Mouse (Mus musculus) ES-Bruce4 (cell line): ENCODE results near the gene Spata31d1d. TPM values are rescaled to one million over a fixed set of nuclear protein-coding genes. Genes with fewer than 3 reads are reported as not detected.

Experiments
- H3K27ac ChIP-seq: 2 replicates; pipeline ENCODE4 v1.5.1; 2012; ENCODE audit warnings: low read length, inconsistent platforms; ENCODE audit not compliant: insufficient read depth
- H3K27me3 ChIP-seq: 2 replicates; pipeline ENCODE4 v1.6.1; 2012; ENCODE audit warnings: mild to moderate bottlenecking, low read length, inconsistent platforms; ENCODE audit not compliant: control insufficient read depth, poor library complexity, insufficient read depth, severe bottlenecking
- H3K36me3 ChIP-seq: 2 replicates; pipeline ENCODE4 v1.6.1; 2012; ENCODE audit warnings: inconsistent platforms, mild to moderate bottlenecking, low read length, moderate library complexity; ENCODE audit not compliant: control insufficient read depth, poor library complexity, insufficient read depth, severe bottlenecking
- H3K4me1 ChIP-seq: one replicate; pipeline ENCODE4 v1.8.1; 2011; ENCODE audit warnings: low read length; ENCODE audit not compliant: control insufficient read depth, insufficient read depth
- H3K4me3 ChIP-seq: 2 replicates; pipeline ENCODE4 v1.5.1; 2011; ENCODE audit warnings: low read depth, mild to moderate bottlenecking, low read length
- H3K9ac ChIP-seq: 2 replicates; pipeline ENCODE4 v1.6.1; 2012; ENCODE audit warnings: low read depth, mild to moderate bottlenecking, inconsistent platforms; ENCODE audit not compliant: poor library complexity, severe bottlenecking
- H3K9me3 ChIP-seq: replicated peaks from 2 replicates; pipeline ENCODE4 v1.6.1; 2012; ENCODE audit warnings: mild to moderate bottlenecking, low read length, inconsistent platforms; ENCODE audit not compliant: control insufficient read depth, poor library complexity, insufficient read depth, severe bottlenecking
- CTCF ChIP-seq: IDR thresholded peaks from one replicate; pipeline ENCODE4 v1.8.1; 2011; ENCODE audit warnings: low read depth, low read length
- EP300 ChIP-seq: IDR thresholded peaks from 2 replicates; pipeline ENCODE4 v1.6.1; 2011; ENCODE audit warnings: low read depth, low read length; ENCODE audit not compliant: insufficient read depth
- POLR2A ChIP-seq: IDR thresholded peaks from one replicate; pipeline ENCODE4 v1.8.1; 2011; ENCODE audit warnings: low read length; ENCODE audit not compliant: insufficient read depth
- polyA plus RNA-seq: library from polyadenylated mRNA; stranded (reverse); fragments of >200 nt; gene quantifications from 2 replicates; pipeline ENCODE4 v1.2.4, GENCODE M21; 2011; ENCODE audit warnings: low read depth; ENCODE audit not compliant: missing spikeins, insufficient read depth, insufficient read length

Gene Spata31d1d
- polyA plus RNA-seq, 1 experiment, result not detected

GRCm38 (mm10) chr13:59750310-59750709, 18.8 kb upstream of the Spata31d1d start:
- H3K4me3 ChIP-seq, result no peak overlapping the region
- H3K9me3 ChIP-seq, result no peaks in the 10 kb centered on the region
- H3K9ac ChIP-seq, result no peak overlapping the region
- no peaks in the 10 kb centered on the region for H3K36me3 ChIP-seq
- H3K4me1 ChIP-seq, result peaks cover 2% of the 10 kb centered on the region
- H3K27ac ChIP-seq, result no peak overlapping the region
- no peaks in the 10 kb centered on the region for H3K27me3 ChIP-seq
- TF ChIP-seq EP300, result no peak
- no peak for TF ChIP-seq CTCF
- no peak for TF ChIP-seq POLR2A

- Histone ChIP-seq H3K9ac (no peak within 1 kb of the TSS), H3K4me3 (no peak within 1 kb of the TSS), H3K4me1 (peaks cover 2% of the 10 kb centered on the region), H3K9me3 (no peaks in the 10 kb centered on the region), H3K36me3 (no peaks in the 10 kb centered on the region), H3K27me3 (no peaks in the 10 kb centered on the region), H3K27ac (no peak within 1 kb of the TSS)
- TF ChIP-seq POLR2A (no peak), EP300 (no peak), CTCF (no peak)
Measured at GRCm38 (mm10) chr13:59746711-59747110, 15.2 kb upstream of the Spata31d1d start, which contains the start of gene 1700014D04Rik. 1700014D04Rik (minus strand) TSS chr13:59746752.

- H3K4me1 ChIP-seq, result no peaks in the 10 kb centered on the region
- H3K4me3 ChIP-seq, result no peak overlapping the region
- TF ChIP-seq EP300 (no peak), CTCF (no peak), POLR2A (no peak)
- H3K9ac ChIP-seq, result no peak overlapping the region
- H3K27ac ChIP-seq, result no peak overlapping the region
- no peaks in the 10 kb centered on the region for H3K9me3 ChIP-seq
- no peaks in the 10 kb centered on the region for H3K36me3 ChIP-seq
- H3K27me3 ChIP-seq, result no peaks in the 10 kb centered on the region
Measured at GRCm38 (mm10) chr13:59746164-59746563, 14.6 kb upstream of the Spata31d1d start.

- Histone ChIP-seq H3K27ac (no peak overlapping the region), H3K27me3 (no peaks in the 10 kb centered on the region), H3K9ac (no peak overlapping the region), H3K36me3 (no peaks in the 10 kb centered on the region), H3K4me3 (no peak overlapping the region), H3K9me3 (no peaks in the 10 kb centered on the region), H3K4me1 (no peaks in the 10 kb centered on the region)
- TF ChIP-seq POLR2A, result no peak
- no peak for TF ChIP-seq CTCF
- TF ChIP-seq EP300, result no peak
Measured at GRCm38 (mm10) chr13:59745462-59745861, 13.9 kb upstream of the Spata31d1d start.

GRCm38 (mm10) chr13:59741697-59742096, 10.1 kb upstream of the Spata31d1d start:
- Histone ChIP-seq H3K27ac (no peak overlapping the region), H3K9ac (no peak overlapping the region), H3K9me3 (no peaks in the 10 kb centered on the region), H3K36me3 (no peaks in the 10 kb centered on the region), H3K27me3 (no peaks in the 10 kb centered on the region), H3K4me1 (no peaks in the 10 kb centered on the region), H3K4me3 (no peak overlapping the region)
- no peak for TF ChIP-seq POLR2A
- peak; percentile 2 for TF ChIP-seq CTCF
- no peak for TF ChIP-seq EP300

GRCm38 (mm10) chr13:59741096-59741495, 9.5 kb upstream of the Spata31d1d start:
- no peak overlapping the region for H3K27ac ChIP-seq
- H3K4me1 ChIP-seq, result no peaks in the 10 kb centered on the region
- H3K4me3 ChIP-seq, result no peak overlapping the region
- no peaks in the 10 kb centered on the region for H3K36me3 ChIP-seq
- H3K27me3 ChIP-seq, result no peaks in the 10 kb centered on the region
- no peaks in the 10 kb centered on the region for H3K9me3 ChIP-seq
- H3K9ac ChIP-seq, result no peak overlapping the region
- no peak for TF ChIP-seq POLR2A
- no peak for TF ChIP-seq EP300
- no peak for TF ChIP-seq CTCF
